Mouse (Mus musculus): ENCODE measurements around the gene Fam204a.

GRCm38 (mm10) chr19:60178771-60179563 lies 47.5 kb downstream of the Fam204a start:
- TF ChIP-seq HCFC1 (IDR thresholded peaks at IDR 0.05; ENCODE audit: low read depth, low read length) (no peak), POLR2A (IDR thresholded peaks at IDR 0.05; ENCODE audit: low read depth, low read length) (no peak), ZNF384 (IDR thresholded peaks at IDR 0.05; ENCODE audit: low read depth, low read length) (no peak)

Measured in CH12.LX (cell line).